Mouse (Mus musculus) megakaryocyte-erythroid progenitor cell, adult 5-6 weeks (primary cell): ENCODE measurements around the gene Xbp1. TPM values are rescaled to one million over a fixed set of nuclear protein-coding genes. Genes with fewer than 3 reads are reported as not detected.
"Not testable (repeated sequence)": the region's sequence is repeated elsewhere in the genome, so short reads cannot be mapped to it uniquely, and the experiment has no call there.

Source experiments
- ATAC-seq: replicated peaks from 2 replicates; pipeline ENCODE4 v1.8.0; 2016; ENCODE audit warnings: mild to moderate bottlenecking, inconsistent platforms; ENCODE audit not compliant: severe bottlenecking, poor library complexity, low FRiP score, low TSS enrichment
- total RNA-seq, 2 experiments: library from RNA; stranded (forward) in 1 of 2; stranded (reverse) in 1 of 2; fragments of 200-1000, 215-1000 nt in 1 of 2; fragments of >200 nt in 1 of 2; fragmentation: Nextera tagmentation in 1 of 2; gene quantifications; 2 replicates each; pipeline ENCODE4 v1.2.3; 2014 to 2017

Xbp1 gene
- total RNA-seq (2014; fragmentation: Nextera tagmentation) (32.9 and 35.4 TPM in 2 replicates), total RNA-seq (2017) (32.5 and 52.3 TPM in 2 replicates)

DNA sequence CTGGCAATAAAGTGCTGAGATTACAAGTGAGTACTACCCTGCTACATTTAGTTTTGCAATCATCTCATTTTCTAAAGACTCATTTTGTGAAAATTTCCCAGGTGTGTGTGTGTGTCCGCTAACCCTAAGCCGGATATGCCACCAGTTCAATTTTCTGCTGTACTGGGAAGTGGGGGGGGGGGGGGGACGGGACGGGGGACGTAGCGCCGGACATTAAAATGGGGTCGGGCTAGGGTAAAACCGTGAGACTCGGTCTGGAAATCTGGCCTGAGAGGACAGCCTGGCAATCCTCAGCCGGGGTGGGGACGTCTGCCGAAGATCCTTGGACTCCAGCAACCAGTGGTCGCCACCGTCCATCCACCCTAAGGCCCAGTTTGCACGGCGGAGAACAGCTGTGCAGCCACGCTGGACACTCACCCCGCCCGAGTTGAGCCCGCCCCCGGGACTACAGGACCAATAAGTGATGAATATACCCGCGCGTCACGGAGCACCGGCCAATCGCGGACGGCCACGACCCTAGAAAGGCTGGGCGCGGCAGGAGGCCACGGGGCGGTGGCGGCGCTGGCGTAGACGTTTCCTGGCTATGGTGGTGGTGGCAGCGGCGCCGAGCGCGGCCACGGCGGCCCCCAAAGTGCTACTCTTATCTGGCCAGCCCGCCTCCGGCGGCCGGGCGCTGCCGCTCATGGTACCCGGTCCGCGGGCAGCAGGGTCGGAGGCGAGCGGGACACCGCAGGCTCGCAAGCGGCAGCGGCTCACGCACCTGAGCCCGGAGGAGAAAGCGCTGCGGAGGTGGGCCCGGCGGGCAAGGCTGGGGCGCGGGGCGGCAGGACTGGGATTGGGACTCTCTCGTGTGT lies at the start of gene Xbp1:
Xbp1 (plus strand) TSS at position 248 of the 854 bp plus-strand sequence.
- ATAC-seq: peak; percentile 91

- ATAC-seq: 0 out of 2 replicates have a peak, but pooled peaks have one; percentile 63
These were observed 46.3 kb upstream of the Xbp1 start for GRCm38 (mm10) chr11:5474130-5474529.

DNA sequence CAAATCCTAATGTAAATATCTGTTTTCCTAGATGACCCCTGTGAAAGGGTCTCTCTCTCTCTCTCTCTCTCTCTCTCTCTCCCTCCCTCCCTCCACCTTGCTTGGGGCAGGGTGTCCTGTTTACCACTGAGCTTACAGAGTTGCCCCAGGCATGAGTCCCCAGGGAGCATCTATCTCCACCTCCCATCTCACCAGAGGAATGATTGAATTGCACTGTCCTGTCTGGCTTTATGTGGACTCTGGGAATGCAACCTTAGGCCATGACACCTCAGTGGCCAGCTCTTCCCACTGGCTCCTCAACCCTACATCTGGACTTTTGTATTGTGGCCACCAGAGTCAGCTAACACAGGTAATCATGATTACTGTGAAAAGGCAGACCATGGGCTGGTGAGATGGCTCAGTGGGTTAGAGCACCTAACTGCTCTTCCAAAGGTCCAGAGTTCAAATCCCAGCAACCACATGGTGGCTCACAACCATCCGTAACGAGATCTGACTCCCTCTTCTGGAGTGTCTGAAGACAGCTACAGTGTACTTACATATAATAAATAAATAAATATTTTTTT lies 44.8 kb upstream of the Xbp1 start:
- not testable (repeated sequence) for ATAC-seq

- no peak for ATAC-seq
These were observed 43.7 kb upstream of the Xbp1 start for GRCm38 (mm10) chr11:5476806-5477205.

DNA sequence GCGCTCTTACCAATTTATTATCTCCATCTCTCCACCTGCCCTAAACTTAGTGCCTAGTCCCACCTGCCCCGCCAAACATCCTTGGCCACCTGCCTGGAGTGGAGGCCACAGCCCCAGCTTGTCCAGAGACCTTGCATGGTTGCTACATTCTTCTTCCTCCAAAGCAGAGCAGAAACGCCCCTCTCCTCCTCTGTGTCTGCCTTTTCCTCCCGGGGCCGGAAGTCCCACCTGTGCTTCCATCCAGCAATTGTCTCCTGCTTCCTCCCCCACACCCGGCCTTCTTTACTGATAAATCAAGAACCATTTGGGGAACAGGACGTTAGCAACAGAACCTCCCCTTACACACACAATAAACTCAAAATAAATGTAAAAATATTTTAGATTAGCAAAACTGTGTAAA lies 42.3 kb upstream of the Xbp1 start:
- ATAC-seq: no peak

- no peak for ATAC-seq
These were observed 41.6 kb upstream of the Xbp1 start for GRCm38 (mm10) chr11:5478831-5479230.

DNA sequence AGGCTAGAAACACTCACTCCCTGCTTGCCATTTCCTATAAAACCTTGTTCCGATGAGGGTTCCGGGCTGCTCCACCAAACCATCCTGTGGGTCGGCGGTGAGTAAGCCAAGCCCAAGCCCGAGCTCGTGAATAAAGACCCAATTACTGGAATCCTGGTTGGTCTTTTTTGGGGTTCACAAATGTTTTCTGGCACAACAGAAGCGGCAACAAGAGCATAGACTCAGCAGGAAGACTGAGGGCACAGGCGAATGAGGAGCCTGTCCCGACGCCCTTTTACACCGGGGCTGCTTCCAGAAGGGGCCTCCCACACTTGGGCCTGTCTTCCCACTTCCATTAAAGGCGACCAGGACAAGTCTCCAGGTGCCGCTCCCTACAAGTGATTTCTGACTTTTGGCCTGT lies 37.9 kb upstream of the Xbp1 start:
- ATAC-seq: no peak

- ATAC-seq: peak; percentile 93
These were observed 35.1 kb upstream of the Xbp1 start for GRCm38 (mm10) chr11:5485193-5486011.

DNA sequence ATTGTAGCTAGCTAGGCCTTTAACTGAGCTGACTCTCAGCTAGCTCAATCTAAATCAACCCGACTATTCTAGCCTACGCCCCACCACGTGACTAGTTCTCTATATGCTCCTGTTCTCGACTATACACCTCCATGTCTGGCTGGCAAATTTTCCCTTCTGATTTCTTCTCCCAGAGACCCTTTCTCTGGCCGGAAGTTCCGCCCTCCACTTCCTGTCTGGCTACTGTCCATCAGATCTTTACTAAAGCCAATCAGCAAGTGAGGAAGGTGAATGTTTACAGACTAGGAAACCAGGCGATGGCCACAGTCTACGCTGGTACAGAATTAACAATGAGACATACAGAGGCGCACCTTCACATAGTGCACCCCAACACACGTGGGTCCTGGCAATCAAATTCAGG lies 31.0 kb upstream of the Xbp1 start:
- not testable (repeated sequence) for ATAC-seq

DNA sequence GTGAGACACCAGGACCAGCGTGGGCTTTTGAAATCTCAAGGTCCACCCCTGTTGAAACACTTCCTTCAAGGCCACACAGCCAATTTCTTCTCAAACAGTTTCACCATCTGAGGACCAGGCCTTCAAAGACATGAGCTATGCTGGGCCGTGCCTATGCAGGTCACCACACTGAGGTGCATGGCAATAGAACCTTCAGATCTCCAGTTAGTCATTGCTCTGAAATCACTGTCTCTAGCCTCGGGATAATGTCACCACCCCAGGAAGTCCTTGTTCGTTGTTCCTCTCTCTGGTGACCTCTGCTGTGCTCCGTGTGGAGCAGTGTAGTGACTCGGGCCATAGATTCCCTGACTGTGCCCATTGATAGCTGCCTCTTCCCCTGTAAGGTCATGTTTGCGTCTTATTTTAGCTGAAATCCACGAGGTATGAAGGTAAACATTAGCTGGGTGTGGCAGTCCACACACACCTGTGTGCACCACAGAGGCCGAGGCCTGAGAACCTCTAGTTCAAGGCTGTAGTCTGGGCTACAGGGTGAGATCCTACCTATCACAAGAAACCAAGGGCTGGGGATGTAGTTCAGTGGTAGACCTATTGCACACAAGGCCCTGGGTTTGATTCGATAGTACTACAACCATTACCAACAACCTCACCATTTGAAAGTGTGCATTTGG lies 29.3 kb upstream of the Xbp1 start:
- no peak for ATAC-seq

DNA sequence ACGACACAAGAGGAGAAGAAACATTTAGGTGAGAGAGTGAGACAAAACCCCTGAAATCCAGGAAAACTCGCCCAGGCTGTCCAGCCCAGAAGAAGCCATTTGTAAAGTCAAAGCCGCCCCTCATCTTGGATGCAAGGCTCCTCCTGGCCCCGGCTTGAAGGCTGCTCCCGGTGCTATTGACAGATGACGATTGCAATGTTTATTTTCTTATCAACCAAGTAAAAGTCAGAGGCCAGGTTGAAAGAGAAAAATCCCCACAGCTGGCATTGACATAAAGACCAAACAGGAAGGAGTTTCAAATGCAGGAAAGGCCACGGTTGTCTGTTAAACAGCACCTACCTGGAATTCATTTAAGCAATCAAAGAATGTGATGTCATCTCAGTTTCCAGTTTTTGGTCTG lies 28.5 kb upstream of the Xbp1 start:
- no peak for ATAC-seq

DNA sequence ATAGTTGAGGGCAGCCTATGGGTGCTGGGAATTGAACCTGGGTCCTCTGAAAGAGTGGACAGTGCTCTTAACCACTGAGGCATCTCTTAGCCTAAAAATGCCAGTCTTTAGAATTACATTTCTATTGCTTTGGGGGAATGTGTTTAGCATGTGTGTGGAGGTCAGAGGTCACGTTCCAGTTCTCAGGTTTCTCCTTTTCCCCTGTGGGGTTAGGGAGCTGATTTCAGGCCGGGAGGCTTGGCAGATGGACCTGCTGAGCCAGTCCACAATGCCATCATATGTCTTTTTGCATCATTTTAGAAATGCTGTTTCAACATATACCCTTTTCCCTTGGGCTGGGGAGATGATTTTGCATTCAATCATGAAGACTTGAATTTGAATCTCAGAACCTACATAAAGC lies 26.6 kb upstream of the Xbp1 start:
- ATAC-seq: no peak

- no peak for ATAC-seq
These were observed 25.1 kb upstream of the Xbp1 start for GRCm38 (mm10) chr11:5495286-5495832.

DNA sequence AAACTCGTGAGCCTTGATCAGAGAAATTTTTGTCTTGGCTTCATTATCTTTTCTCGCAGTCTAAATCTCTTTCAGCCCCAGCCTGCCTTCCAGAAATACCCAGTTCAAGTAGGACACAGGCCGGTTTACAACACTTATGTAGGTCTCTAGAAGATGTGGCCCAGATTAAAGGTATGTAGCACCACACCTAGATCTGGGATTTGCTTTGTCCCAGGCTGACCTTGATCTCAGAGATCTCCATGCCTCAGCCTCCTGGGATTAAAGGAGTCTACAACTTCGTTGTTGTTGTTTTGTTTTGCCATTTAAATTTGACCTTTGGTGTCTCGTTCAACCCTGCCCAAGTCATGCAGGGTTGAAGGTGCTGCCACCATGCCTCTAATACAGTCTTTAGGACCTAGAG lies 24.6 kb upstream of the Xbp1 start:
- ATAC-seq: no peak

DNA sequence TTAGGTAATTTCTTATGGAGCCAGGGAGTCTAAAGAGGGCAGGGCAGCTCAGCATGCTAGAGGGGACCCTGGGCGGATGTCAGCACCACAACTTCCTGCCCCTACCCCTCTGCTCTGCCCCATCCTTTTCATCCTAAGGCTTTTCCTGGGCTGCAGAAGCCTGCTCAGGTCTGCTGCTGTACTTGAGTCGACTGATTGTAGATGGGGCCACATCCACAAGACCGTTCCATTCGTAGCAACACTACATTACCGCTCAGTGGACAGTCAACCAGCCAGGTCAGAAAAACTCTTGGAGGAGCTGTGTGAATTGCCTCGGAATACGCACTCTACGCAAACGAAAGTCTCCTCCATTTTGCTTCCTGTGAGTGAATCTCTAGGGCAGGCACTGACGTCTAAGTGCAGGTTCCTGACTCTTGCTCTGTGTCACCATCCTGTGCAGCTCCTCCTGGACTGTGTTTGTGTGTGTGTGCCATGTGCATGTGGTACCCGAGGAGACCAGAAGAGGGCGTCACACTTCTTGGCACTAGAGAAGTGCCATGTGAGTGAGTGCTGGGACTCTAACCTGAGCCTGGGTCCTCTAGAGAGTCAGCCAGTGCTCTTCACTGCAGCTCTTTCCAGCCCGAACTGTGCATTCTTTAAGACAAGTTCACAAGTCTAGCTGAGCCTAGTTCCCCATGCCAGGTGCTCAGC lies 23.8 kb upstream of the Xbp1 start:
- ATAC-seq: no peak

GRCm38 (mm10) chr11:5498422-5498821 lies 22.0 kb upstream of the Xbp1 start:
- ATAC-seq: no peak

- ATAC-seq: no peak
These were observed 21.4 kb upstream of the Xbp1 start for GRCm38 (mm10) chr11:5498931-5499661.

- no peak for ATAC-seq
These were observed 20.4 kb upstream of the Xbp1 start for GRCm38 (mm10) chr11:5499961-5500644.
